Mouse (Mus musculus): ENCODE data around the gene Xirp1. TPM values are rescaled to one million over a fixed set of nuclear protein-coding genes. Genes with fewer than 3 reads are reported as not detected.
A peak's percentile ranks its signal among the peaks of the same experiment; 100 is the strongest.

Xirp1 gene
- polyA plus RNA-seq, 1 experiment: 0.08 TPM

DNA sequence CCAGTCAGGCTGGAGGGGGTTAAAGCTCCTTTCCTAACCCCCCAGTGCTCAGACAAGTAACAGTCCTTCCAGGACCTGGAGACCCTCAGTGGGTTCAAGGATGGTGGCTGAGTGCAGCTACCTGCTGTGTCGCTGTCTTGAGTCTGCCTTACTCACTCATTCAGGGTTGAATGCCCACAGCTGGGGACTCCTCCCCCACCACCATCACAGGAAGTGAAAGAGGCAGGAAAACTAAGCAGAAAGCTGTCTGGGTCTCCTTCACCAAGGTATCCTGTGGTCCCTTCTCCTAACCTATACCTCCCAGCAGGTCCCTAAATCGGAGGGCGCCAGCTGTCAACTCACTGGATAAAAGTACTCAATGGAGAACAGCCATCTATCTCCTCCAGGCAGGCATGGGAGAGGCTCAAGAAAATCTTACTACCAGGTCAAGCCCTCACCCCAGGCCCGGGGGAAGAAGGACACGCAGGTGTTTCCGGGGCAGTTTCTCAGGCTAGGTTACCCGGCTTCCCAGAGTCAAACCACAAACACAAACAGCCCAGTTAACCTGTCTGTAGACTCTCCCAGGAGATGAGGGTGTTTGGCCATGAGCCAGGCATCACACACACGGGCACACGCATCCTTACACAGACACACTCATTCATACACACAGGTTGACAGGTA is 45.1 kb downstream of the Xirp1 start:
- Histone ChIP-seq H3K4me3 (ENCODE audit: extremely low read depth, insufficient read depth, insufficient read length) (peak overlapping the region; percentile 64), H3K27me3 (ENCODE audit: control insufficient read depth, insufficient read depth, low read length) (no peaks in the 10 kb centered on the region), H3K4me1 (ENCODE audit: control insufficient read depth, insufficient read depth, insufficient read length) (peaks cover 29% of the 10 kb centered on the region; the same call in 1 of the 2 replicates), H3K27ac (ENCODE audit: insufficient read depth, low read length) (peak overlapping the region; percentile 91), H3K36me3 (ENCODE audit: control insufficient read depth, insufficient read depth, low read length) (peaks cover 17% of the 10 kb centered on the region)
- WGBS: 4% methylated on average over 9 of the region's 9 CpGs
- DNase-seq (ENCODE audit: low read depth in 1 of 2, low spot score in 2 of 2): peak; percentile 57 to 79
- TF ChIP-seq CTCF (IDR thresholded peaks at IDR 0.05; ENCODE audit: extremely low read depth, insufficient read depth, insufficient read length, insufficient replicate concordance) (no peak), POLR2A (IDR thresholded peaks at IDR 0.05; ENCODE audit: low read depth, low read length) (no peak; the same call in 1 of the 2 replicates)

DNA sequence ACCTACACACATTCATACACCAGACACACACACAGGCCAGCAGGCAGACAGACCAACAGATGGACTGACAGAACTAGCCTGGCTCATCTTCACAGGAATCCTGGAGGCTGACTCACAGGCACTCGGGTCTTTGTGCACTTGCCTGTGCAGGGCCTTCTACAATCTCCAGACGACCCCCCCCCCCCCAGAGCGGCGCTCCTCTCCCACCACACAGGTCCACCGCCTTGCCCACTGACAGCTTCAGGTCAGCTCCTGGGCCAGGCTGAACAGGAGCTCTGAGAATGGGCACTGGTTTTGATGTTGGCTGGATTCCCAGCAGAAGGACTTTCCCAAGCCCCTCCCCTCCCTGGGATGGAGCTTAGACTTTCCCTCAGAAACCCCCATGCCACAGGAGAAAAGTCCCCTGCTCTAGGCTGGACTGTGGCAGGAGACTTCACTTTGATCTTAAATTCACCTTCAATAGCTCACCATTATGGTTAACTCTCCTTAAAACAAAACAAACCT is 45.8 kb downstream of the Xirp1 start:
- H3K36me3 ChIP-seq (ENCODE audit: control insufficient read depth, insufficient read depth, low read length): peaks cover 24% of the 10 kb centered on the region
- WGBS: 8% methylated on average over 5 of the region's 5 CpGs
- H3K27me3 ChIP-seq (ENCODE audit: control insufficient read depth, insufficient read depth, low read length): no peaks in the 10 kb centered on the region
- peaks cover 29% of the 10 kb centered on the region; the same call in 1 of the 2 replicates for H3K4me1 ChIP-seq (ENCODE audit: control insufficient read depth, insufficient read depth, insufficient read length)
- TF ChIP-seq POLR2A (IDR thresholded peaks at IDR 0.05; ENCODE audit: low read depth, low read length) (no peak), CTCF (IDR thresholded peaks at IDR 0.05; ENCODE audit: extremely low read depth, insufficient read depth, insufficient read length, insufficient replicate concordance) (no peak)
- DNase-seq (ENCODE audit: low read depth in 1 of 2, low spot score in 2 of 2): no peak
- H3K27ac ChIP-seq (ENCODE audit: insufficient read depth, low read length): peak overlapping the region; percentile 91
- peak overlapping the region; percentile 64 for H3K4me3 ChIP-seq (ENCODE audit: extremely low read depth, insufficient read depth, insufficient read length)

DNA sequence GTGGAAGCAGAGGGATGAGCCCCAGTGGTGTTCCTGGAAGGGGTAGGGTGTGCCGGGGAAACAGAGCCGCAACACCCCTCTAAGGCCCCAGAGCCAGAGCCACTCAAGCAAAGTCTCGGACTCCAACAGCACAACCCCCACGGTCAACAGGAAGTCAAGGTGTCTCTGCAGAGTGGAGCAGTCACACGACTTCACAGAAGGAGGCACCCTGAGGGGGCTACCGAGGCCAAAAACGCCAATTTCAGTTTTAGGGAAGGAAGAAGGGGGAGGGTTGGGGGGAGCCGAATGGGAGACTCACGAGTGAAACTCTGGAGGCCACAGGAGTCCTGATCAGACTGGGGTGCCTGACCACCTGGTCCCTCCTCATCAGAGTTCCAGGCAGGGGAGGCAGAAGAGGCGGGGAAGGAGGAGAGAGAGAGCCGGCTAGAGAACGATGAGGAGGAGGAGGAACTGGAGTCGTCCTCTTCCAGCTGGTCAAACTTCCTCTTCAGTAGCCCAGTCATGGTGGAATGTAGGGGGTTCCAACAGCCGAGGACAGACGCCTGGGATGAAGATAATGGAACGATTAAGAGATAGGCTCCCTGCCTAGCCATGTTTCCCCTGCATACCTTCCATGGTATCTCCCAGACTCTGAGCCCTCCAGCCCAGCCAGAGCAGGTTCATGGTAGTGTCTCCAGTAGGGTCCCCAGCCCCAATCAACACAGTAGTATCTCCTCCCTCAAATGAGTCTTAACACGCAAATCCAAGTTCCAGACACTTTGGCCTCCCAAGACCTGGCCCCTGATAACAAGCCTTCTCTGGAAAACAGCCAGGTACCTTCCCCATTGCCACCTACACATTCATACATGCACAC is 46.5 kb downstream of the Xirp1 start:
- TF ChIP-seq CTCF (IDR thresholded peaks at IDR 0.05; ENCODE audit: extremely low read depth, insufficient read depth, insufficient read length, insufficient replicate concordance): no peak
- no peak; the same call in 1 of the 2 replicates for TF ChIP-seq POLR2A (IDR thresholded peaks at IDR 0.05; ENCODE audit: low read depth, low read length)
- peak overlapping the region; percentile 64 for H3K4me3 ChIP-seq (ENCODE audit: extremely low read depth, insufficient read depth, insufficient read length)
- peaks cover 31% of the 10 kb centered on the region for H3K36me3 ChIP-seq (ENCODE audit: control insufficient read depth, insufficient read depth, low read length)
- H3K4me1 ChIP-seq (ENCODE audit: control insufficient read depth, insufficient read depth, insufficient read length): peaks cover 29% of the 10 kb centered on the region; the same call in 1 of the 2 replicates
- H3K27ac ChIP-seq (ENCODE audit: insufficient read depth, low read length): peak overlapping the region; percentile 91
- no peaks in the 10 kb centered on the region for H3K27me3 ChIP-seq (ENCODE audit: control insufficient read depth, insufficient read depth, low read length)
- WGBS: 5% methylated on average over 17 of the region's 17 CpGs
- DNase-seq (ENCODE audit: low read depth in 1 of 2, low spot score in 2 of 2): peak in 1 of 2 experiments; percentile 53

DNA sequence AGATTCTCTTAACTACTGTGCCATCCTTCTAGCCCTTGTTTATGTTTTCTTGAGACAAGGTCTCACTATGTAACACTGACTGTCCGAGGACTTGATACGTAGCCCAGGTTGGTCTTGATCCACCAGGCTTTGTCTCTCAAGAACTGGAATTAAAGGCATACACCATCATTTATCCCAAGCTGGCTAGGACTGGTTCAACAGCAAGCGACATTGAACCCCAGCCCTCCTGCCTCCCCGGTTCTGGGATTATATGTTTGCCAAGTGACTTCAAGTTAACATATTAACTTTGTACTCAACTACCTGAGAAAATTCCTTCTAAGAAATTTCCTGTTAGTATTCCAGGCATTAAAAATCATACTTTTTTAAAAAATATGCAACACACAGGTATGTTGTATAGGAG is 48.1 kb downstream of the Xirp1 start:
- peaks cover 21% of the 10 kb centered on the region; the same call in 1 of the 2 replicates for H3K4me1 ChIP-seq (ENCODE audit: control insufficient read depth, insufficient read depth, insufficient read length)
- peaks cover 41% of the 10 kb centered on the region for H3K36me3 ChIP-seq (ENCODE audit: control insufficient read depth, insufficient read depth, low read length)
- H3K27me3 ChIP-seq (ENCODE audit: control insufficient read depth, insufficient read depth, low read length): no peaks in the 10 kb centered on the region
- 94% methylated on average over 4 of the region's 4 CpGs for WGBS
- H3K27ac ChIP-seq (ENCODE audit: insufficient read depth, low read length): no peak overlapping the region
- no peak for DNase-seq (ENCODE audit: low read depth in 1 of 2, low spot score in 2 of 2)
- TF ChIP-seq CTCF (IDR thresholded peaks at IDR 0.05; ENCODE audit: extremely low read depth, insufficient read depth, insufficient read length, insufficient replicate concordance) (no peak), POLR2A (IDR thresholded peaks at IDR 0.05; ENCODE audit: low read depth, low read length) (no peak)
- H3K4me3 ChIP-seq (ENCODE audit: extremely low read depth, insufficient read depth, insufficient read length): no peak overlapping the region

DNA sequence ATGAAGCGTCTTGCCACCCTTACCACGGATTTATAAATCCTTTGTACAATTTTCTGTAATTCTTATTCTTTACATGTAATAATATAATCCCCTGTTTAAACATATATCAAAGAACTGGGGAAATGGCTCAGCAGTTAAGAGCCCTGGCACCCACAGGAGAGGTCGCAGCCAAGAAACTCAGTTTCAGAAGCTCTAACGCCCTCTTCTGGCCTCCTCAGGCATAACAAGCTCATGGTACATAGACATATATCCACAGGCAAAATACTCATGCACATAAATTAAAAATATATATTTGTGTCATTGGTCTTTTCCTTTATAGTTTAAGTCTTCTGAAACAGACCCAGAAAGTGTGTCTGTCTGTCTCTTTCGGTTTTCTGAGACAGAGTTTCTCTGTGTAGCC is 48.8 kb downstream of the Xirp1 start:
- 84% methylated on average over 5 of the region's 5 CpGs for WGBS
- peaks cover 16% of the 10 kb centered on the region; the same call in 1 of the 2 replicates for H3K4me1 ChIP-seq (ENCODE audit: control insufficient read depth, insufficient read depth, insufficient read length)
- no peak for DNase-seq (ENCODE audit: low read depth in 1 of 2, low spot score in 2 of 2)
- no peak for TF ChIP-seq CTCF (IDR thresholded peaks at IDR 0.05; ENCODE audit: extremely low read depth, insufficient read depth, insufficient read length, insufficient replicate concordance)
- no peak for TF ChIP-seq POLR2A (IDR thresholded peaks at IDR 0.05; ENCODE audit: low read depth, low read length)
- peaks cover 41% of the 10 kb centered on the region for H3K36me3 ChIP-seq (ENCODE audit: control insufficient read depth, insufficient read depth, low read length)
- H3K27me3 ChIP-seq (ENCODE audit: control insufficient read depth, insufficient read depth, low read length): no peaks in the 10 kb centered on the region
- no peak overlapping the region for H3K4me3 ChIP-seq (ENCODE audit: extremely low read depth, insufficient read depth, insufficient read length)
- H3K27ac ChIP-seq (ENCODE audit: insufficient read depth, low read length): no peak overlapping the region

DNA sequence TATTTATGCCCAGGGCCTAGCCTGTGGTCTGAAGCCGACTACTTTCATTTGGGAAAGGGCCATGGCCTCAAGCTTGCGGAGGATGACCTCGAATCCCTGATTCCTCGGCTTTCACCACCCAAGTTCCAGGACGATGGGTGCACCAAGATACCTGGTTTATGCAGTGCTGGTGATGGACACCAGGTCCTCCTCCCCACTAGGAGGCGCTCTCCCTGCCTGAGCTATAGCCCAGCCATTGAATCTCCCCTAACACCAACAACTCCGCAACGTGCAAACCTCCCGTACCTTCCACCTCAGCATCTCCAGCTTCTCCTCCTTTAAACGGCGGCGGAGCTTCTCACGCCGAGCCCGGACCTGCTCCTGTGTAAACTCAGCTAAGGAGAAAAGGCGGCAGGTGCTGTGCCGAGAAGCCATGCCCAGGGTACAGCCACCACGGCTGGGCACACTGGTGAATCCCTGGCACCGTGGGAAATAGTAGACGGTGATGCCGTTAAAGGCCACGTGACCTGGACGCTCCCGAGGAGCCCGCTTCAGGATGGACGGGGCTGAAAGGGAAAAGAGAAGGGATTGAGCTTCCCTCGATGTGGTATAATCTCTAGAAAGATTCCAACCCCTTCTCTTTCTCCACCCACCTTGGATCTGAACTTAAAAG is 49.4 kb downstream of the Xirp1 start:
- Histone ChIP-seq H3K4me3 (ENCODE audit: extremely low read depth, insufficient read depth, insufficient read length) (no peak overlapping the region), H3K27me3 (ENCODE audit: control insufficient read depth, insufficient read depth, low read length) (no peaks in the 10 kb centered on the region), H3K27ac (ENCODE audit: insufficient read depth, low read length) (no peak overlapping the region), H3K4me1 (ENCODE audit: control insufficient read depth, insufficient read depth, insufficient read length) (peaks cover 10% of the 10 kb centered on the region; the same call in 1 of the 2 replicates), H3K36me3 (ENCODE audit: control insufficient read depth, insufficient read depth, low read length) (peaks cover 41% of the 10 kb centered on the region)
- peak; percentile 44; the same call in 1 of the 2 replicates for TF ChIP-seq CTCF (IDR thresholded peaks at IDR 0.05; ENCODE audit: extremely low read depth, insufficient read depth, insufficient read length, insufficient replicate concordance)
- TF ChIP-seq POLR2A (IDR thresholded peaks at IDR 0.05; ENCODE audit: low read depth, low read length): no peak
- 92% methylated on average over 27 of the region's 27 CpGs for WGBS
- peak in 1 of 2 experiments; percentile 36 for DNase-seq (ENCODE audit: low read depth in 1 of 2, low spot score in 2 of 2)
